Mouse (Mus musculus) heart, adult 2 months (tissue): ENCODE measurements at regions not wholly inside any gene's neighbourhood (a gene's known extent, or its start where the extent isn't known, plus 50 kb on each side); places are given as distances from the start of the nearest gene placed in this dataset.

ENCODE experiments used
- DNase-seq, 2 experiments: peaks; one replicate each; pipeline ENCODE4 v3.0.0; 2021
- H3K27ac ChIP-seq: fragments of 200-600 bp; 2 replicates; pipeline ENCODE4 v1.8.1; 2022
- H3K27me3 ChIP-seq: fragments of 200-500 bp; 2 replicates; pipeline ENCODE4 v1.6.1; 2012; ENCODE audit warnings: mild to moderate bottlenecking, low read length, inconsistent platforms, mixed read lengths; ENCODE audit not compliant: control insufficient read depth, insufficient read depth
- H3K36me3 ChIP-seq: fragments of 200-500 bp; 2 replicates; pipeline ENCODE4 v1.6.1; 2012; ENCODE audit warnings: low read length, inconsistent platforms; ENCODE audit not compliant: control insufficient read depth, insufficient read depth
- H3K4me1 ChIP-seq: fragments of 200-500 bp; 2 replicates; pipeline ENCODE4 v1.6.1; 2011; ENCODE audit warnings: low read length; ENCODE audit not compliant: control insufficient read depth, insufficient read depth
- H3K4me3 ChIP-seq: fragments of 200-600 bp; 2 replicates; pipeline ENCODE4 v1.8.1; 2022
- H3K79me2 ChIP-seq: fragments of 200-500 bp; replicated peaks from 2 replicates; pipeline ENCODE4 v1.6.1; 2012; ENCODE audit warnings: mild to moderate bottlenecking, inconsistent platforms, low read length, moderate library complexity, mixed read lengths; ENCODE audit not compliant: control insufficient read depth, insufficient read depth
- H3K9ac ChIP-seq: fragments of 200-500 bp; 2 replicates; pipeline ENCODE4 v1.6.1; 2012; ENCODE audit warnings: low read depth, mild to moderate bottlenecking, control low read depth, inconsistent platforms, low read length, mixed read lengths
- CTCF ChIP-seq: fragments of 200-600 bp; IDR thresholded peaks from 2 replicates; pipeline ENCODE4 v1.8.1; 2022; ENCODE audit warnings: antibody characterized with exemption, mild to moderate bottlenecking, moderate library complexity
- EP300 ChIP-seq: fragments of 200-500 bp; IDR thresholded peaks from 2 replicates; pipeline ENCODE4 v1.6.1; 2011; ENCODE audit warnings: low read depth, low read length, control low read depth; ENCODE audit not compliant: insufficient read depth
- POLR2A ChIP-seq: fragments of 200-500 bp; IDR thresholded peaks from 2 replicates; pipeline ENCODE4 v1.6.1; 2011; ENCODE audit warnings: mild to moderate bottlenecking, low read depth, low read length, control low read depth; ENCODE audit not compliant: insufficient read depth
- WGBS: fragments of 180-500 bp; shearing (Covaris S2); methylation state at CpG from one replicate; pipeline ENCODE4 v1.1.7; 2018; 5-methylcytosine and 5-hydroxymethylcytosine counted together
- intact Hi-C: fragments of 180-260 bp; cut with DNase I; formaldehyde crosslinking; loops from one replicate; pipeline ENCODE4 v1.15.1; 2025

GRCm38 (mm10) chr17:9845451-9846075, 176.0 kb upstream of the Pabpc6 start:
- peak in 1 of 2 experiments; percentile 33 for DNase-seq
- TF ChIP-seq CTCF (peak; percentile 56), EP300 (no peak)
- H3K36me3 ChIP-seq = peaks cover 3% of the 10 kb centered on the region
- no peaks in the 10 kb centered on the region for H3K79me2 ChIP-seq
- intact Hi-C loops = no loop called here
- no peak overlapping the region for H3K27ac ChIP-seq
- peaks cover 3% of the 10 kb centered on the region for H3K4me1 ChIP-seq
- no peak overlapping the region for H3K9ac ChIP-seq
- no peaks in the 10 kb centered on the region for H3K27me3 ChIP-seq
- WGBS = 28% methylated on average over 4 of the region's 4 CpGs
- H3K4me3 ChIP-seq = no peak overlapping the region

GRCm38 (mm10) chr17:9841103-9841502, 171.6 kb upstream of the Pabpc6 start:
- intact Hi-C loops = no loop called here
- 60% methylated on average over 2 of the region's 2 CpGs for WGBS
- TF ChIP-seq EP300 (no peak), CTCF (no peak)
- Histone ChIP-seq H3K27ac (no peak overlapping the region), H3K4me1 (peaks cover 6% of the 10 kb centered on the region), H3K79me2 (no peaks in the 10 kb centered on the region), H3K9ac (no peak overlapping the region), H3K36me3 (peaks cover 3% of the 10 kb centered on the region), H3K27me3 (no peaks in the 10 kb centered on the region), H3K4me3 (no peak overlapping the region)
- DNase-seq = no peak

- Histone ChIP-seq H3K27ac (no peak overlapping the region), H3K36me3 (no peaks in the 10 kb centered on the region), H3K79me2 (no peaks in the 10 kb centered on the region), H3K9ac (no peak overlapping the region), H3K4me1 (peaks cover 3% of the 10 kb centered on the region), H3K27me3 (no peaks in the 10 kb centered on the region), H3K4me3 (no peak overlapping the region)
- DNase-seq = no peak
- no peak for TF ChIP-seq POLR2A
- no peak for TF ChIP-seq CTCF
- no peak for TF ChIP-seq EP300
- intact Hi-C loops = loop anchor here (5.0 kb wide), 1 partner anchor 648 kb away; no protein-coding TSS in a partner anchor
- WGBS = 84% methylated on average over 7 of the region's 7 CpGs
These were observed 169.7 kb upstream of the Pabpc6 start for GRCm38 (mm10) chr17:9839256-9839655.

GRCm38 (mm10) chr17:9836995-9837842, 167.7 kb upstream of the Pabpc6 start:
- H3K4me1 ChIP-seq = peaks cover 3% of the 10 kb centered on the region
- TF ChIP-seq CTCF (no peak), EP300 (no peak), POLR2A (no peak)
- no peak for DNase-seq

GRCm38 (mm10) chr17:9829895-9830294, 160.4 kb upstream of the Pabpc6 start:
- intact Hi-C loops = no loop called here
- Histone ChIP-seq H3K36me3 (no peaks in the 10 kb centered on the region), H3K4me1 (no peaks in the 10 kb centered on the region), H3K27me3 (no peaks in the 10 kb centered on the region), H3K4me3 (no peak overlapping the region), H3K79me2 (no peaks in the 10 kb centered on the region), H3K27ac (no peak overlapping the region), H3K9ac (no peak overlapping the region)
- TF ChIP-seq EP300 (no peak), POLR2A (no peak), CTCF (no peak)
- WGBS = 72% methylated on average over 5 of the region's 5 CpGs
- DNase-seq = no peak

More at GRCm38 (mm10) chr17:9836995-9837842, 167.7 kb upstream of the Pabpc6 start:
- peak overlapping the region; percentile 2; the same call in 1 of the 2 replicates for H3K27ac ChIP-seq
- H3K79me2 ChIP-seq = no peaks in the 10 kb centered on the region
- no peaks in the 10 kb centered on the region for H3K27me3 ChIP-seq
- no peak overlapping the region for H3K9ac ChIP-seq
- intact Hi-C loops = loop anchor here (5.0 kb wide), 1 partner anchor 650 kb away; no protein-coding TSS in a partner anchor
- no peak overlapping the region for H3K4me3 ChIP-seq
- WGBS = 59% methylated on average over 7 of the region's 7 CpGs
- H3K36me3 ChIP-seq = no peaks in the 10 kb centered on the region

GRCm38 (mm10) chr17:9821358-9821757, 151.8 kb upstream of the Pabpc6 start:
- TF ChIP-seq CTCF (no peak), POLR2A (no peak), EP300 (no peak)
- WGBS = 84% methylated on average over 4 of the region's 4 CpGs
- Histone ChIP-seq H3K4me3 (no peak overlapping the region), H3K79me2 (no peaks in the 10 kb centered on the region), H3K27me3 (no peaks in the 10 kb centered on the region), H3K36me3 (no peaks in the 10 kb centered on the region), H3K9ac (no peak overlapping the region), H3K4me1 (no peaks in the 10 kb centered on the region), H3K27ac (no peak overlapping the region)
- DNase-seq = no peak
- intact Hi-C loops = no loop called here
